Mouse (Mus musculus) cerebellum, postnatal 36 days (tissue): ENCODE data around the gene Eif4a1.
A peak's percentile ranks its signal among the peaks of the same experiment; 100 is the strongest.
"Not testable (repeated sequence)": the region's sequence is repeated elsewhere in the genome, so short reads cannot be mapped to it uniquely, and the experiment has no call there.

Experiments used
- DNase-seq, 2 experiments: peaks; one replicate each; pipeline ENCODE4 v3.0.0; 2021 to 2022; ENCODE audit warnings: mixed read lengths in 2 of 2

The Eif4a1 gene

GRCm38 (mm10) chr11:69672211-69672706 lies at the start of gene Eif4a1:
Gene Eif4a1, minus strand, starts transcription at chr11:69672423.
- DNase-seq, result peak; percentile 100

- no peak for DNase-seq
These were observed 48.6 kb upstream of the Eif4a1 start for GRCm38 (mm10) chr11:69720852-69721251.

- DNase-seq, result no peak
These were observed 47.2 kb upstream of the Eif4a1 start for GRCm38 (mm10) chr11:69719423-69719822.

DNA sequence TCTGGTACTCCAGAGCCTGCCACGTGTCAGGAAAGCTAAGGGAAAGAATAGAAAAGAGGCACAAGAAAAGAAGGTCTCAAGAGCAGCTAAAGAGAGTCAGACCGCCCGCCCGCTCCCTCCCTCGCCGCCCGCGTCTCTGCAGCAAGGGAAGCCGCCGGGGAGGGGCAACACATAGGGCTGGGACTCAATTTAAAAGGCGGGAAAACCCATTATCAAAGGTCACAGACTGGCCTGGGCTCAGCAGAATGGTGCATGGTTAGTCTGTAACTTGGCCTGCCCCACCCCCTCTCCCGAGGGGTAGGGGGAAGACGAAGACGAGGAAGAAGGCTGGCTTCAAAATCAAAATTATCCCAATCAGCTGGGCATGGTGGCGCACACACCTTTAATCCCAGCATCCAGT lies 46.4 kb upstream of the Eif4a1 start:
- DNase-seq, result no peak

GRCm38 (mm10) chr11:69716953-69717352 lies 44.7 kb upstream of the Eif4a1 start:
- DNase-seq, result no peak

- DNase-seq, result no peak
These were observed 43.7 kb upstream of the Eif4a1 start for GRCm38 (mm10) chr11:69715929-69716328.

GRCm38 (mm10) chr11:69715482-69715881 lies 43.3 kb upstream of the Eif4a1 start:
- peak; percentile 32 to 38 for DNase-seq

- no peak for DNase-seq
These were observed 42.6 kb upstream of the Eif4a1 start for GRCm38 (mm10) chr11:69714636-69715329.

GRCm38 (mm10) chr11:69712954-69713672 lies 40.9 kb upstream of the Eif4a1 start:
- no peak for DNase-seq

- DNase-seq, result no peak
These were observed 38.9 kb upstream of the Eif4a1 start for GRCm38 (mm10) chr11:69711082-69711481.

DNA sequence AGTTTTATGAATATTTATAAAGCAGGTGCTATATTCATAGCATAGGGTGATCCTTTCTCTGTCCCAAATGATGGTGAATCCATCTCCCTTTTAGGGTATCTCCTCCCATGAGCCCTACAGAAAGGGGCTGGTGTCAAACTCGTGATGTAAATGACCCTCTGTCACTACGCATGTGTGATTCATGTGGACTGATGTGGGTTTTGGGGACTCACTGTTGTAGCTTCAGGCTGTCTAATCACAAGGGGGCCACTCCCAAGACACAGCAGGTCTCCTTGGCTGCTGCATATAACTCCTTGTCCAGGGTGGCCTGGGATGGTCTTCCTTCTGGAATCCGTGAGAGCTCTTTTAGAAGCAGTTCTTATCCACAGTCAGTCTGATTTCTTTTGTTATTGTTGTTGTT lies 38.2 kb upstream of the Eif4a1 start:
- no peak for DNase-seq

DNA sequence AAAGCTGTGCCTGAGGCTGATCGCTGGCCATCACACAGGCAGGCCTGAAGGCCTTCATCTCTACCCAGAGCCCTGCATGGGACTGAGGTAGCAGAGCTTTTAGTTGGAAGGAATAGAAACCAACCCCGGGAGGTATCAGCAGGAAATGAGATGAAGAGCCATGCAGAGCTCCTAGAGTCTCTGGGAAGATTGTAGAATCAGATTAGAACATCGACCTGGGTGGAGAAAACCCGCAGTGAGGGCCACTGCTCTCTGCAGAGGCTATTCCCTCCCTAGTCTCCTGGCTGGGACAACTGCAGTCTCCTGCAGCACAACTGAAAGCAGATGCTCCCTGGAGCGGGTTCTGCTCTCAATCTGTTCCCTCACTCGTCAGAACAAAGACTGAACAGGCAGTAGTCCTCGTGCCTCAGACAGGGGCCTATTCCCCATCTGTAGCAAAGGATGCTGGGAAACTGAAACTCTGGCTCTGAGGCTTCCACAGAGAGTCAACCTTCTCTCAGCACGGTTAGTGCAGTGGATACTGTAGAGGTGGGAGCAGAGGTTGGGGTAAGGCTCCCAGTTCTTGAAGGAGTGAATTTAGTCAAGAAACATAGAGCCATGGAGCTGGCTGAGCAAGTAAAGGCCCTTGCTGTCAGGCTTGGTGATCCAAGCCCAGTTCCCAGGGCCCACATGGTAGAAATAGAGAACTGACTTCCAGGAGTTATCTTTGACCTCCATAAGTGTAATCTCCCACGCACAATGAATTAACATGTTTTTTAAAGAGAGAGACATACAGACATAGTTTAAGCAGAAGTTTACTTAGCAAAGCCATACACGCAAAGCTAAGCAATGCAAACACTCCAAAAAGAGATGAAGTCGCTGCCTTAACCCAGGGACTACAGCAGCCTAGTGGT lies 37.6 kb upstream of the Eif4a1 start:
- no peak for DNase-seq

DNA sequence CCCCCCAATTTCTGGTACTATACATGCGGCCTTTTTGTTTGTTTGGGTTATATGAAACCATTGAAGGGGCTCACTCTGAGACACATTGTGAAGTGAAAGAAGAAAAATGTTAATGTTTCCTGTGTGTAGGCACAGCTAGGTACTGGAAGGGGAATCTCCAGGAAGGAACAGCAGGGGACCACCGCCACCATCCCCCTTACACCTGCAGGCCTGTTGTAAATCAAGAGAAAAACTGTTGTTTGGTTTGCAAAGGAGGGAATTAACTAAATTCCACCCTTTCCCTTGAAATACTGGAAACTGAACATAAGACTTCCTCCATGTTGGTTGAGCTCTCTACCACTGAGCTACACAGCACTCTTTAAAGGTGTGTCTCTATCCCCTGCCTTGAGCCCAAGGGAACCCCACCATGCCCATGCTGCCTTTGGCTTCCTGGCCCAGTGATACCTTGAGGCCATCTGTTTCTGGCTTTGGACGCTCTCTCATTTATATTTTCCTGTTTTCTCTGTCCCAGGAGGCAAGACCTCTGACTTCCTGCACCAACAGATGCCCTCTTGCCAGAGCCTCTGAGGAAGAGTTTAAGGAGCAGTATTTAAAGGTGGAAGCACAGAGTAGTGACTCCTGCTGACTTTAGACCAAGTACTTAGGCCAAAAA lies 36.5 kb upstream of the Eif4a1 start:
- DNase-seq, result peak; percentile 28 to 30

GRCm38 (mm10) chr11:69707873-69708381 lies 35.7 kb upstream of the Eif4a1 start:
- no peak for DNase-seq

- no peak for DNase-seq
These were observed 35.2 kb upstream of the Eif4a1 start for GRCm38 (mm10) chr11:69707480-69707847.

GRCm38 (mm10) chr11:69706775-69707479 lies 34.7 kb upstream of the Eif4a1 start:
- DNase-seq, result peak; percentile 97 to 99

DNA sequence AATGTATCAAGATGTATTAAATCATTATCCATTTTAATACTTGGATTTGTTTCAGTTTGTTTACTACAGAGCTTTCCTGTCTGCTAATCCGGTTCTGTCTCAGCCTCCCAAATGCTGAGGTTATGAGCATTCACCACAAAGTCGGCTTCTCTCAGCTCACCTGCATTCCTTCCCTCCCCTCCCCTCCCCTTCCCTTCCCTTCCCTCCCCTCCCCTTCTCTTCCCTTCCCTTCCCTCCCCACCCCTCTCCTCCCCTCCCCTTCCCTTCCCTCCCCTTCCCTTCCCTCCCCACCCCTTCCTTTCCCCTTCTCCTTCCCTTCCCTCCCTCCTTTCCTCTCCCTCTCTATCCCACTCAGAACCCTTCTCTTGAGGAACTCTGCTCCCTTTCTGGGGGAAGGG lies 32.4 kb upstream of the Eif4a1 start:
- no peak for DNase-seq

DNA sequence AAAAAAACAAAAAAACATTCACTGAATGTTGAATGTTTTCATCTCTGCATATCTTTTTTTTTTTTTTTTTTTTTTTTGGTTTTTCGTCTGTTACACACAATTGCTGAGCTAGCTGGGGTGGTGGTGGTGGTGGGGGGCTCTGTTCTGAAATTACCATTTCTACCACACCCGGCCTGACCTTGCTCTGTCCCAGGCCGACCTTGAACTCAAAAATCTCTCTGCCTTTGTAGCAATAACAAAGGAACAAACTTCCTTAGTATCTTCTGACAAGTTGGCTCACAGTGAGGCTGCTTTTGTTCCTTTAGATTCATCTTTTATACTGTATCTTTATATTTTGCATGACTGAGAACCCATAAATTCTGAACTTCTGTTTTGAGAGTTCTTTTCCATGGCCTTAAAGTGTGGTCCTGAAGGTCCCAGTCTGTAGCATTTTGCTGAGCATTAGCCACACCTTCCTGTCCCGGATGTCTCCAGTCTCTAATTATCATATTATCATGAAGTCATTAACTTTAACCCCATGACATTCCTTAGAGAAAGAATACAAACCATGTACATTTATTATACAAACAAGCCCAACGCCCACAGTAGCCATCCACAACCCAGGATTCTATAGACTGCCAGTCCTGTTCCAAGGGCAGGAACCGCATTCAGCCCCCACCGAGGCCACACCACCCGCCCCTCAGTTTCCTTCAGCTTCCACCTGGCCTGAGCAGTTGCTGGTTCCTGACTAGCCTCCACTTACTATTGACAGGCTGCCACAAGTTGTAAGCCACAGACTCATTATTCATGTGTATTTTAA lies 31.8 kb upstream of the Eif4a1 start:
- no peak for DNase-seq

GRCm38 (mm10) chr11:69703381-69703780 lies 31.2 kb upstream of the Eif4a1 start:
- not testable (repeated sequence) for DNase-seq

DNA sequence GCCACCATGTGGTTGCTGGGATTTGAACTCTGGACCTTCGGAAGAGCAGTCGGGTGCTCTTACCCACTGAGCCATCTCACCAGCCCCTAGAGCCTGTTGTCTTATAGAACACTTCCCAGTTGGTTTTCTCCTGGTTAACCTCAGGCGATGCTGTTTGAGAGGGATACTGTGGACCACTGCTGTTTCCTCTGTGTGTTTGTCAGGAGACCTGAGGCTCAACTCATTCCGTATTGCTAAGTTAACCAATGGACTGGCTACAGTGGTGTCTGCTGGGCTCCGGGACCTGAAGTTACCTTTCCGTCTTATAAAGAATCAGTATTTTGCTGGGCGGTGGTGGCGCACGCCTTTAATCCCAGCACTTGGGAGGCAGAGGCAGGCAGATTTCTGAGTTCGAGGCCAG lies 30.7 kb upstream of the Eif4a1 start:
- not testable (repeated sequence) for DNase-seq

DNA sequence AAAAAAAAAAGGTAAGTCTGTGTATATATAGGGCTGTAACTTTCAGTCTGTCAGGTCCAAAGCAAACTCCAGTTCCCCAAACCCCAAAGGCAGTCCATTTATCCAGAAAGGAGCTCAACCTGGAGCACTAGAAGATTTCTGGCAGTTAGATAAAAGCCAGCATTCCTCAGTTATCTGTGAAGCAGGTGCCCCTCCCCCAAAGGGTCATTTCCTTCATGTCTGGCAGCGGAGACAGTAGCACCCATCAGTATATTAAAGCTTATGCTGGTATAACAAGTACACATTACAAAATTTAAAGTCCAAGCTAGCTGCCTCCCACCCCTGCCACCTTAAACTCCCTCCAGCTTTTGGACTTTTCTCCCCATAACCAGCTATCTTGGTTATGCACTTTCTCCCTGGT lies 27.4 kb upstream of the Eif4a1 start:
- no peak for DNase-seq
